Mouse (Mus musculus): ENCODE measurements at regions not wholly inside any gene's neighbourhood (a gene's known extent, or its start where the extent isn't known, plus 50 kb on each side); places are given as distances from the start of the nearest gene placed in this dataset.

- TF ChIP-seq POLR2A (IDR thresholded peaks at IDR 0.05; ENCODE audit: insufficient read depth, low read length) (no peak), CTCF (IDR thresholded peaks at IDR 0.05; ENCODE audit: low read depth, low read length) (no peak)
Measured at GRCm38 (mm10) chr1:107767198-107767947, 177.6 kb downstream of the Serpinb8 start.

Data from ES-Bruce4 (cell line).